Mouse (Mus musculus) spleen, adult 18-20 months (tissue): ENCODE data around the gene Spindoc.

Experiments used
- DNase-seq, 2 experiments: peaks; one replicate each; pipeline ENCODE4 v3.0.0; 2022; ENCODE audit warnings: mixed read lengths in 2 of 2

Spindoc gene

GRCm38 (mm10) chr19:7334049-7334448, 48.7 kb downstream of the Spindoc start:
- DNase-seq = no peak

- no peak for DNase-seq
Measured at GRCm38 (mm10) chr19:7321391-7321790, 61.4 kb downstream of the Spindoc start.

- DNase-seq = no peak
Measured at GRCm38 (mm10) chr19:7320181-7320580, 62.6 kb downstream of the Spindoc start.

GRCm38 (mm10) chr19:7317716-7318115, 65.1 kb downstream of the Spindoc start:
- no peak for DNase-seq

GRCm38 (mm10) chr19:7316822-7317221, 66.0 kb downstream of the Spindoc start:
- DNase-seq = no peak

- no peak for DNase-seq
Measured at GRCm38 (mm10) chr19:7315587-7315984, 67.2 kb downstream of the Spindoc start.

- no peak for DNase-seq
Measured at GRCm38 (mm10) chr19:7314976-7315586, 67.7 kb downstream of the Spindoc start.

- no peak for DNase-seq
Measured at GRCm38 (mm10) chr19:7313660-7314059, 69.1 kb downstream of the Spindoc start.

- no peak for DNase-seq
Measured at GRCm38 (mm10) chr19:7311306-7311705, 71.5 kb downstream of the Spindoc start.

- DNase-seq = no peak
Measured at GRCm38 (mm10) chr19:7310704-7311103, 72.1 kb downstream of the Spindoc start.

- no peak for DNase-seq
Measured at GRCm38 (mm10) chr19:7309738-7310330, 73.0 kb downstream of the Spindoc start.

- DNase-seq = no peak
Measured at GRCm38 (mm10) chr19:7307995-7308770, 74.6 kb downstream of the Spindoc start.

- DNase-seq = no peak
Measured at GRCm38 (mm10) chr19:7306968-7307367, 75.8 kb downstream of the Spindoc start.

GRCm38 (mm10) chr19:7305380-7306310, 77.1 kb downstream of the Spindoc start:
- DNase-seq = no peak

- DNase-seq = no peak
Measured at GRCm38 (mm10) chr19:7304801-7305200, 78.0 kb downstream of the Spindoc start.
